25 mouse cellular contexts compared by ENCODE assay signal in genomic region chr1:135617344-135617743, GRCm38 (mm10). TPM values are rescaled to one million over a fixed set of nuclear protein-coding genes. Genes with fewer than 3 reads are reported as not detected.
DNase-seq lines count a peak whose midpoint lies in the region; ATAC-seq and TF ChIP-seq lines count a peak whose summit lies in the region.
"Had no signal": no experiment of that assay in that cellular context is flagged by ENCODE, and none has a peak within 500 bp of the region (broad histone marks: within the 10 kb centered on the region; RNA-seq: fewer than 3 reads in every experiment).

No protein-coding gene starts in this region.

- no peak for TF ChIP-seq CTCF in bone marrow macrophage, adult 2 months (IDR thresholded peaks at IDR 0.05; ENCODE audit: low read depth, low read length)

- no peak for TF ChIP-seq POLR2A in bone marrow macrophage, adult 2 months (IDR thresholded peaks at IDR 0.05; ENCODE audit: borderline replicate concordance, low read depth, low read length)

- H3K4me1 ChIP-seq in bone marrow macrophage, adult 2 months (ENCODE audit: control insufficient read depth, insufficient read depth, low read length), result peaks cover 55% of the 10 kb centered on the region
- peaks cover 26% of the 10 kb centered on the region for H3K4me1 ChIP-seq in brown adipose tissue, adult 24 weeks (ENCODE audit: control insufficient read depth, insufficient read depth, insufficient read length, low read length)

- peak overlapping the region; percentile 22 for H3K4me3 ChIP-seq in bone marrow macrophage, adult 2 months (ENCODE audit: insufficient read depth, low read length)
- H3K4me3 ChIP-seq in brown adipose tissue, adult 24 weeks (ENCODE audit: insufficient read depth, low read depth, low read length), result no peak overlapping the region
- H3K4me3 ChIP-seq: forebrain, embryonic 10.5 days; forebrain, embryonic 13.5 days; gastrocnemius, adult 2 months; heart, embryonic 10.5 days; heart, embryonic 13.5 days had no signal

- no peak for DNase-seq in right cerebral cortex, adult 2 months (ENCODE audit: low spot score in 2 of 2)
- DNase-seq in cerebellum, adult 11 months, result no peak
- DNase-seq in heart, adult 9 months (ENCODE audit: low spot score in 2 of 2), result no peak
- DNase-seq: adrenal gland, adult 8-10 months; adrenal gland, postnatal 25 days; cerebellum, adult 11-12 months; cerebellum, adult 8-10 months; cerebellum, postnatal 10 days; gastrocnemius, adult 2 months; gastrocnemius, postnatal 14 days; heart, adult 18-20 months; heart, postnatal 14 days; heart, postnatal 4 days had no signal

- peak overlapping the region; percentile 40 for H3K27ac ChIP-seq in bone marrow macrophage, adult 2 months (ENCODE audit: insufficient read depth, low read depth, low read length)
- H3K27ac ChIP-seq in brown adipose tissue, adult 24 weeks (replicated peaks; ENCODE audit: low read depth, low read length), result 0 out of 2 replicates have a peak overlapping the region, but pooled peaks have one; percentile 10
- H3K27ac ChIP-seq: forebrain, embryonic 10.5 days; forebrain, embryonic 13.5 days; gastrocnemius, adult 2 months; heart, embryonic 10.5 days; heart, embryonic 13.5 days; hindbrain, embryonic 14.5 days; hindbrain, postnatal 0 days had no signal

- ATAC-seq in megakaryocyte, adult 5-6 weeks (ENCODE audit: poor library complexity, severe bottlenecking), result peak; percentile 71
- ATAC-seq: activated CD4-positive, CD25-positive, alpha-beta regulatory T cell, adult 4 months; forebrain, embryonic 16.5 days; hindbrain, postnatal 0 days; inflammation-experienced regulatory T-cells, adult 6 months had no signal

RNA-seq across cellular contexts. Expression of gene Nav1, which starts 10.2 kb away (rescaled TPM):
- 80.6 and 81.3 TPM in 2 replicates for polyA plus RNA-seq in bone marrow macrophage, adult 2 months (2012; ENCODE audit: insufficient read depth, insufficient read length, missing spikeins)
- 5.5 and 7.8 TPM in 2 replicates for polyA plus RNA-seq in brown adipose tissue, adult 24 weeks (2012; ENCODE audit: insufficient read depth, insufficient read length, missing spikeins)
- total RNA-seq in megakaryocyte, adult 5-6 weeks (2015), result 36.2 and 44.1 TPM in 2 replicates
- total RNA-seq in megakaryocyte, adult 5-6 weeks (2017), result 6.2 and 10.8 TPM in 2 replicates
